In genomic region chr6:60961838-60962237, GRCm38 (mm10) we compare ENCODE assay signal across 22 mouse cellular contexts. TPM values are rescaled to one million over a fixed set of nuclear protein-coding genes. Genes with fewer than 3 reads are reported as not detected.
DNase-seq lines count a peak whose midpoint lies in the region; ATAC-seq and TF ChIP-seq lines count a peak whose summit lies in the region.
"Had no signal": no experiment of that assay in that cellular context is flagged by ENCODE, and none has a peak within 500 bp of the region (broad histone marks: within the 10 kb centered on the region; RNA-seq: fewer than 3 reads in every experiment).

No protein-coding gene starts in this region.

- no peaks in the 10 kb centered on the region for H3K9me3 ChIP-seq in forebrain, embryonic 12.5 days
- no peaks in the 10 kb centered on the region for H3K9me3 ChIP-seq in forebrain, postnatal 0 days (ENCODE audit: low read length)
- no peaks in the 10 kb centered on the region for H3K9me3 ChIP-seq in hindbrain, embryonic 12.5 days (replicated peaks)
- H3K9me3 ChIP-seq in hindbrain, embryonic 10.5 days: no peaks in the 10 kb centered on the region
- H3K9me3 ChIP-seq in midbrain, embryonic 15.5 days: no peaks in the 10 kb centered on the region
- no peaks in the 10 kb centered on the region for H3K9me3 ChIP-seq in midbrain, embryonic 13.5 days
- H3K9me3 ChIP-seq: embryonic facial prominence, embryonic 12.5 days; G1E; heart, embryonic 13.5 days had no signal

- DNase-seq in forebrain, postnatal 0 days: no peak
- no peak for DNase-seq in hindbrain, embryonic 10.5 days (ENCODE audit: low spot score)
- DNase-seq in retina, embryonic 14.5 days (ENCODE audit: low spot score): peak; percentile 38
- no peak for DNase-seq in retina, postnatal 1 day
- DNase-seq: adrenal gland, postnatal 10 days; B cell, adult 2 months; cerebellum, adult 11-12 months; cerebellum, adult 9-10 months; cerebellum, postnatal 25 days; gastrocnemius, postnatal 36 days; heart, adult 11 months; heart, postnatal 36 days had no signal

- H3K4me2 ChIP-seq in forebrain, embryonic 12.5 days: no peak overlapping the region
- no peak overlapping the region for H3K4me2 ChIP-seq in forebrain, postnatal 0 days (ENCODE audit: low read depth)
- no peak overlapping the region for H3K4me2 ChIP-seq in hindbrain, embryonic 12.5 days (replicated peaks)
- H3K4me2 ChIP-seq in midbrain, embryonic 15.5 days: no peak overlapping the region
- no peak overlapping the region for H3K4me2 ChIP-seq in midbrain, embryonic 13.5 days (replicated peaks)
- H3K4me2 ChIP-seq: embryonic facial prominence, embryonic 12.5 days; heart, embryonic 13.5 days had no signal

- H3K27me3 ChIP-seq in forebrain, embryonic 12.5 days: no peaks in the 10 kb centered on the region
- no peaks in the 10 kb centered on the region for H3K27me3 ChIP-seq in forebrain, postnatal 0 days (ENCODE audit: insufficient read depth, low read length)
- H3K27me3 ChIP-seq in hindbrain, embryonic 12.5 days: no peaks in the 10 kb centered on the region
- no peaks in the 10 kb centered on the region for H3K27me3 ChIP-seq in hindbrain, embryonic 10.5 days (ENCODE audit: insufficient read depth, poor library complexity, severe bottlenecking)
- H3K27me3 ChIP-seq in midbrain, embryonic 15.5 days (replicated peaks): no peaks in the 10 kb centered on the region
- no peaks in the 10 kb centered on the region for H3K27me3 ChIP-seq in midbrain, embryonic 13.5 days
- H3K27me3 ChIP-seq: embryonic facial prominence, embryonic 12.5 days; heart, embryonic 13.5 days had no signal

- no peak overlapping the region for H3K4me3 ChIP-seq in forebrain, embryonic 12.5 days (replicated peaks)
- H3K4me3 ChIP-seq in forebrain, postnatal 0 days (ENCODE audit: low read depth, low read length): no peak overlapping the region
- H3K4me3 ChIP-seq in hindbrain, embryonic 12.5 days: no peak overlapping the region
- H3K4me3 ChIP-seq in hindbrain, embryonic 10.5 days: no peak overlapping the region
- H3K4me3 ChIP-seq in midbrain, embryonic 15.5 days: no peak overlapping the region
- no peak overlapping the region for H3K4me3 ChIP-seq in midbrain, embryonic 13.5 days (replicated peaks)
- H3K4me3 ChIP-seq: embryonic facial prominence, embryonic 12.5 days; heart, embryonic 13.5 days had no signal

- H3K36me3 ChIP-seq in forebrain, embryonic 12.5 days (replicated peaks): no peaks in the 10 kb centered on the region
- no peaks in the 10 kb centered on the region for H3K36me3 ChIP-seq in forebrain, postnatal 0 days (ENCODE audit: insufficient read depth)
- H3K36me3 ChIP-seq in hindbrain, embryonic 12.5 days: no peaks in the 10 kb centered on the region
- H3K36me3 ChIP-seq in hindbrain, embryonic 10.5 days: no peaks in the 10 kb centered on the region
- H3K36me3 ChIP-seq in midbrain, embryonic 15.5 days (replicated peaks): no peaks in the 10 kb centered on the region
- no peaks in the 10 kb centered on the region for H3K36me3 ChIP-seq in midbrain, embryonic 13.5 days
- H3K36me3 ChIP-seq: embryonic facial prominence, embryonic 12.5 days; G1E; heart, embryonic 13.5 days had no signal

- no peak overlapping the region for H3K27ac ChIP-seq in forebrain, embryonic 12.5 days
- no peak overlapping the region for H3K27ac ChIP-seq in forebrain, postnatal 0 days (ENCODE audit: low read depth, low read length)
- H3K27ac ChIP-seq in hindbrain, embryonic 12.5 days: no peak overlapping the region
- no peak overlapping the region for H3K27ac ChIP-seq in hindbrain, embryonic 10.5 days
- no peak overlapping the region for H3K27ac ChIP-seq in midbrain, embryonic 15.5 days
- no peak overlapping the region for H3K27ac ChIP-seq in midbrain, embryonic 13.5 days
- H3K27ac ChIP-seq: embryonic facial prominence, embryonic 12.5 days; heart, embryonic 13.5 days had no signal

- no peak overlapping the region for H3K9ac ChIP-seq in forebrain, embryonic 12.5 days
- no peak overlapping the region for H3K9ac ChIP-seq in forebrain, postnatal 0 days
- H3K9ac ChIP-seq in hindbrain, embryonic 12.5 days: no peak overlapping the region
- H3K9ac ChIP-seq in midbrain, embryonic 15.5 days: no peak overlapping the region
- no peak overlapping the region for H3K9ac ChIP-seq in midbrain, embryonic 13.5 days (replicated peaks)
- H3K9ac ChIP-seq: embryonic facial prominence, embryonic 12.5 days; heart, embryonic 13.5 days had no signal

- no peak for TF ChIP-seq CTCF in forebrain, postnatal 0 days (IDR thresholded peaks at IDR 0.05; ENCODE audit: low read depth)

- peak; percentile 74; the same call in 1 of the 2 replicates for ATAC-seq in forebrain, embryonic 12.5 days (ENCODE audit: low FRiP score)
- no peak for ATAC-seq in forebrain, postnatal 0 days
- peak; percentile 81 for ATAC-seq in hindbrain, embryonic 12.5 days (ENCODE audit: low FRiP score)
- peak; percentile 69; the same call in 1 of the 2 replicates for ATAC-seq in midbrain, embryonic 15.5 days (replicated peaks)
- ATAC-seq in midbrain, embryonic 13.5 days: no peak
- ATAC-seq: CD4-positive, CD25-positive, alpha-beta regulatory T cell, adult 4 months; hindbrain, embryonic 16.5 days had no signal

- H3K4me1 ChIP-seq in forebrain, embryonic 12.5 days: peaks cover 3% of the 10 kb centered on the region; the same call in 1 of the 2 replicates
- H3K4me1 ChIP-seq in forebrain, postnatal 0 days (ENCODE audit: insufficient read depth): no peaks in the 10 kb centered on the region
- H3K4me1 ChIP-seq in hindbrain, embryonic 12.5 days: no peaks in the 10 kb centered on the region
- no peaks in the 10 kb centered on the region for H3K4me1 ChIP-seq in hindbrain, embryonic 10.5 days (replicated peaks)
- peaks cover 2% of the 10 kb centered on the region; the same call in 1 of the 2 replicates for H3K4me1 ChIP-seq in midbrain, embryonic 15.5 days
- H3K4me1 ChIP-seq in midbrain, embryonic 13.5 days (replicated peaks): peaks cover 9% of the 10 kb centered on the region
- H3K4me1 ChIP-seq: embryonic facial prominence, embryonic 12.5 days; heart, embryonic 13.5 days had no signal

- WGBS in forebrain, embryonic 12.5 days: 37% methylated on average over 2 of the region's 2 CpGs
- 27% methylated on average over 2 of the region's 2 CpGs for WGBS in forebrain, postnatal 0 days
- WGBS in hindbrain, embryonic 12.5 days: 30% methylated on average over 2 of the region's 2 CpGs
- 56% methylated on average over 2 of the region's 2 CpGs for WGBS in hindbrain, embryonic 10.5 days
- WGBS in midbrain, embryonic 15.5 days: 18% methylated on average over 2 of the region's 2 CpGs
- WGBS in midbrain, embryonic 13.5 days: 30% methylated on average over 2 of the region's 2 CpGs

RNA-seq across cellular contexts. Expression of gene Mmrn1, which starts 37.1 kb away (rescaled TPM):
- polyA plus RNA-seq in forebrain, embryonic 12.5 days (2016; fragmentation: Nextera tagmentation; extraction: Ambion mirVana): 4.7 and 5.4 TPM in 2 replicates
- total RNA-seq in forebrain, postnatal 0 days (2014; rRNA removed): 2.1 and 2.2 TPM in 2 replicates
- polyA plus RNA-seq in forebrain, postnatal 0 days (2015; fragmentation: Nextera tagmentation; extraction: Ambion mirVana): 1.0 and 1.6 TPM in 2 replicates
- 6.0 and 6.5 TPM in 2 replicates for polyA plus RNA-seq in hindbrain, embryonic 12.5 days (2016; fragmentation: Nextera tagmentation; extraction: Ambion mirVana)
- 3.2 and 5.5 TPM in 2 replicates for polyA plus RNA-seq in hindbrain, embryonic 10.5 days (2016; fragmentation: Nextera tagmentation; extraction: Ambion mirVana)
- 1.9 and 2.0 TPM in 2 replicates for polyA plus RNA-seq in midbrain, embryonic 15.5 days (2015; fragmentation: Nextera tagmentation; extraction: Ambion mirVana)
- polyA plus RNA-seq in midbrain, embryonic 13.5 days (2015; fragmentation: Nextera tagmentation; extraction: Ambion mirVana): 2.7 and 3.0 TPM in 2 replicates
- polyA plus RNA-seq: CD4-positive, CD25-positive, alpha-beta regulatory T cell, adult 4 months; cortical plate, adult 2 months; G1E had no signal

Comparison
In these comparisons a context has a peak if more than half of its experiments do, and no peak if none do; other contexts are left out.
1. ATAC-seq: peak in forebrain, embryonic 12.5 days (single experiment), hindbrain, embryonic 12.5 days (single experiment) and midbrain, embryonic 15.5 days (single experiment); none in forebrain, postnatal 0 days (single experiment) and midbrain, embryonic 13.5 days (single experiment).